Mouse (Mus musculus): ENCODE data around the gene Ptprf. TPM values are rescaled to one million over a fixed set of nuclear protein-coding genes. Genes with fewer than 3 reads are reported as not detected.

Ptprf gene
- polyA plus RNA-seq, 1 experiment from 2014 or later: 79.8 TPM

DNA sequence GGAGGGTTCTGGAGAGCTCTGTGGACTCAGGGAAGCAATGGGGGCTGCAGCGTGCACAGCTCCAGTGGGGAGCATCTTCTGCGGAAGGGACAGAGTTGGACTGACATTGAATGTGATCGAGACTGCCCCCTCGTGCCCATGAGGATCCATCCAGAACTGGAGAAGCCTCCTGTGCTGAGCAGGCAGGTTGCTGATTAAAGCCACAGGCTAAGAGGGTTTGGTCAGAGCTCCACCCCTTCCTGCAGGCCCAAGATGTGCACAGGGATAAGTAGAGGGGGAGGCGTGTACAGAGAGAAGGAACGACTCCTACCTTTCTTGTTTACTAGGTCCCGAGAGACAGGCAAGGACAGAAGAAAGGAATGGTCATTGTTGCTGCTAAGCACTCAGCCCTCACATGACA is 69.9 kb downstream of the Ptprf start:
- Histone ChIP-seq H3K36me3 (ENCODE audit: control insufficient read depth, insufficient read depth, low read length) (peaks cover 81% of the 10 kb centered on the region), H3K9ac (replicated peaks; ENCODE audit: low read depth, low read length) (no peak overlapping the region), H3K9me3 (ENCODE audit: control insufficient read depth, low read depth, low read length) (no peaks in the 10 kb centered on the region), H3K27ac (ENCODE audit: low read length) (no peak overlapping the region), H3K4me1 (ENCODE audit: control insufficient read depth, insufficient read depth, low read length) (no peaks in the 10 kb centered on the region), H3K4me3 (ENCODE audit: low read depth, low read length) (no peak overlapping the region), H3K27me3 (ENCODE audit: control insufficient read depth, insufficient read depth, low read length) (no peaks in the 10 kb centered on the region), H3K4me2 (replicated peaks; ENCODE audit: low read depth, low read length) (no peak overlapping the region)
- ATAC-seq (ENCODE audit: insufficient number of reproducible peaks, insufficient read depth, low FRiP score, low read depth): no peak
- 75% methylated on average over 7 of the region's 7 CpGs for WGBS

DNA sequence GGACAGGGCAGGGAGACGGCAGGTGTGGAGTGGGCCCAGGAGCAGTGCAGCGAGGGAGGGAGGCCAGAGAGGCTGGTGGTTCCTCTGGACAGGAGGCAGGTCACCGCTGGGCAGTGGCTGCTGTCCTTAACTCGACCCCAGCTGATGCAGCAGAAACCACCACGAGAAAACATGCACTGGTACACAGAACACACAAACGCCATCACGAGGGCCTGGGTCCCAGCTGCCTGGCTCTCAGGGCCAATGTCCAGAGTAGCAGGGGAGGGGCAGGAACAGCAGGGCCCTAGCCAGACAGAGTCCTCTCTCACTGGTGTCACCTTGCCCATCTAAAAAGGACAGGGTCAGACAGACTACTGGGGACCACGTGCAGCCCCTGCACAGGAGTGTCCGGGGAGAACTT is 70.4 kb downstream of the Ptprf start:
- ATAC-seq (ENCODE audit: insufficient number of reproducible peaks, insufficient read depth, low FRiP score, low read depth): no peak
- no peak overlapping the region for H3K4me3 ChIP-seq (ENCODE audit: low read depth, low read length)
- no peaks in the 10 kb centered on the region for H3K4me1 ChIP-seq (ENCODE audit: control insufficient read depth, insufficient read depth, low read length)
- H3K27ac ChIP-seq (ENCODE audit: low read length): no peak overlapping the region
- WGBS: 81% methylated on average over 9 of the region's 9 CpGs
- no peaks in the 10 kb centered on the region for H3K27me3 ChIP-seq (ENCODE audit: control insufficient read depth, insufficient read depth, low read length)
- peaks cover 81% of the 10 kb centered on the region for H3K36me3 ChIP-seq (ENCODE audit: control insufficient read depth, insufficient read depth, low read length)
- no peaks in the 10 kb centered on the region for H3K9me3 ChIP-seq (ENCODE audit: control insufficient read depth, low read depth, low read length)
- no peak overlapping the region for H3K9ac ChIP-seq (replicated peaks; ENCODE audit: low read depth, low read length)
- H3K4me2 ChIP-seq (replicated peaks; ENCODE audit: low read depth, low read length): no peak overlapping the region

DNA sequence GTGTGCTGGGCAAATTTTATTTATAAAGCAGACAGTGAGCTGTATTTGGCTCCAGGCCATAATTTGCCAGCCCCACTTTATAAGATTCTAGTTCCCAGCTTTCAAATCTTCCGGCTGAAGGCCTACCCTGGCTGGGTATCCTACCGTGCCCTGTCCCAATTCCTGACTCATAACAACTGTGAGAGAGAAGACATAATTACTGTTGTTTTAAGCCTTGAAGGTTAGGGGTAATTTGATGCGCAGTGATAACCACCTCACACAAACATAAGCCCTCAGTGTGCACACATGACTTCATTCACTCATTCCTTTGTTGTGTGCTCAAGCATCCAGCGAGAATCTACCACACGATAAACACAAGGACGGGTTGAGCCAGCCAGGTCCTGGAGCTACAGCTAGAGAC is 71.7 kb downstream of the Ptprf start:
- Histone ChIP-seq H3K27me3 (ENCODE audit: control insufficient read depth, insufficient read depth, low read length) (no peaks in the 10 kb centered on the region), H3K9ac (replicated peaks; ENCODE audit: low read depth, low read length) (no peak overlapping the region), H3K36me3 (ENCODE audit: control insufficient read depth, insufficient read depth, low read length) (peaks cover 82% of the 10 kb centered on the region), H3K9me3 (ENCODE audit: control insufficient read depth, low read depth, low read length) (no peaks in the 10 kb centered on the region), H3K4me1 (ENCODE audit: control insufficient read depth, insufficient read depth, low read length) (no peaks in the 10 kb centered on the region), H3K4me2 (replicated peaks; ENCODE audit: low read depth, low read length) (no peak overlapping the region), H3K27ac (ENCODE audit: low read length) (no peak overlapping the region), H3K4me3 (ENCODE audit: low read depth, low read length) (no peak overlapping the region)
- 80% methylated on average over 6 of the region's 6 CpGs for WGBS
- no peak for ATAC-seq (ENCODE audit: insufficient number of reproducible peaks, insufficient read depth, low FRiP score, low read depth)

DNA sequence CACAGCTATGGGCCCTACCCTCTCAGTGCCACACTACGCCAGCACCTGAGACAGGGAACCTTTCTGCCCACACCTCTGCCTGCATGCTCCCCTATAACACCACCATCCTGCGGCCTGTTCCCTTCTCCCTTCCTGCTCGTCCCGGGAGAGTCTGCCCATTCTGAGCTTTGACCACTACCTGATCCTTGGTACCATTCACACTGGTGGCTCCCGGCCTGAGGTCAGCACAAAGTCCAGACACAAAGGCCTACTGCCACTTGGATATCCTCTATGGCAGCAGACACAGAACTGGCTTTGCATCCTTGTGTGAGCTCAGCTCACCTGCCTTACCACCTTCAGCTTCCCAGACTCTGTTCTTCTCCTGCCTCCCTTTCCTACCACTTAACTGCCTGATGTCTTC is 72.7 kb downstream of the Ptprf start:
- Histone ChIP-seq H3K9ac (replicated peaks; ENCODE audit: low read depth, low read length) (no peak overlapping the region), H3K4me3 (ENCODE audit: low read depth, low read length) (no peak overlapping the region), H3K9me3 (ENCODE audit: control insufficient read depth, low read depth, low read length) (no peaks in the 10 kb centered on the region), H3K4me2 (replicated peaks; ENCODE audit: low read depth, low read length) (no peak overlapping the region), H3K36me3 (ENCODE audit: control insufficient read depth, insufficient read depth, low read length) (peaks cover 81% of the 10 kb centered on the region), H3K4me1 (ENCODE audit: control insufficient read depth, insufficient read depth, low read length) (no peaks in the 10 kb centered on the region), H3K27me3 (ENCODE audit: control insufficient read depth, insufficient read depth, low read length) (no peaks in the 10 kb centered on the region), H3K27ac (ENCODE audit: low read length) (no peak overlapping the region)
- WGBS: 90% methylated on average over 5 of the region's 5 CpGs
- ATAC-seq (ENCODE audit: insufficient number of reproducible peaks, insufficient read depth, low FRiP score, low read depth): no peak

DNA sequence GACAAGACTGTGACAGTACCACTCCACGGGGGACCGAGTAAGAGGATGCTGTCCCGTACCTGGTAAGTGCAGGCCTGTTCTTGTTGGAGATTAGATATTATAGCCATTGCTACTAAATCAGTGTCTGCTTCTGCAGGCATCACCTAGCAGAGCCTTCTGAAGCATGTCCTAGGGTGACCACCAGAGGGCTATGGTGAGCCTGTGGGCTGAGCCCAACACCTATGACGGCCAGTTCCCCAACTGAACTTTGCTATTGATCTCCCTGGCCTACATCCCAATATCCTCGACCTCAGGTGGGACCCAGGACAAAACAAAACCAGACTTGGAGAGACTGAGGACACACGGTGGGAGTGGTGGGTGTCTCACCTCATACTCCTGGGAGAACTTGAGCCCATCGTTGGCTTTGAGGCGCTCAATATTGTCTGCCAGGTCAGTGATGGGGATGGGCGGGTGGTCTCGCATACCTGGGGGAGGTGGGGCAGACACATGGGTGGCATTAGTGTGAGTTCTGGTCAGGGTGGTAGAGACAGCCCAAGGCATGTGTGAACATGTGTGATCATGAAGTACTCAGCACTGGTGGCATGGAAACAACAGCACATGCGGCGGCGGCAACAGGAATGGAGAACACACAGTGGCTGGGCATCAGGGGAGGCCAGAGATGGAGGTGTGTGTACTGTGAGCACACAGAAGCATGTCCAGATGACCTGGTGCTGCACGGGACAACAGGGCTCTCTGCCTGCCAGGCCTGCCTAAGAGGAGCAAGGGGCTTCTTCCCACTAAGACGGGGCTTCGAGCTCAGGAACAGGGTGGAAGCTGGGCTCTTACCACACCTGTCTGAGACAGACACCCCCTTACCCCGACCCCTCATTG is 74.2 kb downstream of the Ptprf start:
- Histone ChIP-seq H3K4me2 (replicated peaks; ENCODE audit: low read depth, low read length) (no peak overlapping the region), H3K27me3 (ENCODE audit: control insufficient read depth, insufficient read depth, low read length) (no peaks in the 10 kb centered on the region), H3K9me3 (ENCODE audit: control insufficient read depth, low read depth, low read length) (no peaks in the 10 kb centered on the region), H3K9ac (replicated peaks; ENCODE audit: low read depth, low read length) (no peak overlapping the region), H3K4me1 (ENCODE audit: control insufficient read depth, insufficient read depth, low read length) (no peaks in the 10 kb centered on the region), H3K36me3 (ENCODE audit: control insufficient read depth, insufficient read depth, low read length) (peaks cover 81% of the 10 kb centered on the region), H3K27ac (ENCODE audit: low read length) (no peak overlapping the region), H3K4me3 (ENCODE audit: low read depth, low read length) (no peak overlapping the region)
- 0 out of 2 replicates have a peak, but pooled peaks have one; percentile 14 for ATAC-seq (ENCODE audit: insufficient number of reproducible peaks, insufficient read depth, low FRiP score, low read depth)
- 79% methylated on average over 17 of the region's 17 CpGs for WGBS

DNA sequence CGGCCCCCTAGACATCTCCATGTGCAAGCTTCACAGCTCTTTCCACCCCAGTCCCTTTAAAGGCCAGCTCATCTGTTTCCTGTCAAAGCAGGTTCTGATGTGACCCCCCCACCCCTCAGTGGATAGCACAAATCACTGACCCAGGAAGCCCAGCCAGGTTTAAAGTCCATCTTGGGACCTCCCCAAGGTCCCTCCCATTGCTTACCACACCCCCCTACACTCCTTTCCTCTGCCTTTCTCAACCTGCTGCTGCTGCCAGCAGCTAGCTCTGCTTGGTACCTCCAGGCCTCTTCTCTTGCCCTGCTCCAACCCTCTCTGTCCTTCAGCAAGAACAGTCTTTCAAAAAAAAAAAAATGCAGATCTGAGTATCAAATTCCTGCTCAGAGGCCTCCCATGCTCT is 76.3 kb downstream of the Ptprf start:
- 100% methylated on average over 1 of the region's 1 CpGs for WGBS
- no peak overlapping the region for H3K9ac ChIP-seq (replicated peaks; ENCODE audit: low read depth, low read length)
- ATAC-seq (ENCODE audit: insufficient number of reproducible peaks, insufficient read depth, low FRiP score, low read depth): no peak
- H3K27me3 ChIP-seq (ENCODE audit: control insufficient read depth, insufficient read depth, low read length): no peaks in the 10 kb centered on the region
- H3K4me2 ChIP-seq (replicated peaks; ENCODE audit: low read depth, low read length): no peak overlapping the region
- no peak overlapping the region for H3K4me3 ChIP-seq (ENCODE audit: low read depth, low read length)
- H3K27ac ChIP-seq (ENCODE audit: low read length): no peak overlapping the region
- no peaks in the 10 kb centered on the region for H3K9me3 ChIP-seq (ENCODE audit: control insufficient read depth, low read depth, low read length)
- H3K4me1 ChIP-seq (ENCODE audit: control insufficient read depth, insufficient read depth, low read length): no peaks in the 10 kb centered on the region
- H3K36me3 ChIP-seq (ENCODE audit: control insufficient read depth, insufficient read depth, low read length): peaks cover 84% of the 10 kb centered on the region

DNA sequence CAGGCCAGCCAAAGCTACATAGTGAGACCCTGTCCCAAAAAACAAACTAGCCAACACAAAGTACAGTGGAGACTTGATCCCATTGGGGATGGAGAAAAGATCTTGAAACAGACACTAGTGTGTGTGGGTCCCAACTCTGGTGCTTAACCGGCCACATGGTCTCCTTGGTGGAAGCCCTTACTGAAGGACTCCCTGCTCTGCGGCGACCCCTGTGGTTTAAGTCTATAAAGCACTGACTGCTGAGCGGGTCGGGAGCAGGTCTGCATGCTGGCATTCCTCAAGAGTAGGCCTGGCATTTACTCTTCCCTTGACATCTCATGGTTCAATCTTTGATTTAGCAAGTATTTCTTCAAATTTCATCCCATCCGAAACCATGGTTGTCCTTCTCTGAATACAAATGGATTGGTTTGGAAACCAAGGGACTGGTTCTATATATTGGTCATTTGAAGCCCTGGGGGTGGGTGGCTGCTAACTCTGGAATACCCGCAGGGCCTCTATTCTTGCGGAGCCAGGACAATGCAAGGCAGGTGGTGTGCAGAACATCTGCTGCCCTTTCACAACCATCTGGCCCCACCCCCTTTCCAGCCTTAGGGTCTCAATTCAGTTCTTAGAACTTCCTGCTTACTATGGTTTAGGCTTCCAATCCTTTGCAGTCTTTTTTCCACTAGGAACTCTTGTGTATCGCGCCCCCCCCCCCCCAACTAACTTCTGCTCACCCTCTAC is 84.1 kb downstream of the Ptprf start:
- no peaks in the 10 kb centered on the region for H3K4me1 ChIP-seq (ENCODE audit: control insufficient read depth, insufficient read depth, low read length)
- no peak overlapping the region for H3K9ac ChIP-seq (replicated peaks; ENCODE audit: low read depth, low read length)
- 70% methylated on average over 10 of the region's 10 CpGs for WGBS
- H3K36me3 ChIP-seq (ENCODE audit: control insufficient read depth, insufficient read depth, low read length): peaks cover 38% of the 10 kb centered on the region
- no peaks in the 10 kb centered on the region for H3K27me3 ChIP-seq (ENCODE audit: control insufficient read depth, insufficient read depth, low read length)
- H3K9me3 ChIP-seq (ENCODE audit: control insufficient read depth, low read depth, low read length): no peaks in the 10 kb centered on the region
- no peak for ATAC-seq (ENCODE audit: insufficient number of reproducible peaks, insufficient read depth, low FRiP score, low read depth)
- no peak overlapping the region for H3K27ac ChIP-seq (ENCODE audit: low read length)
- no peak overlapping the region for H3K4me2 ChIP-seq (replicated peaks; ENCODE audit: low read depth, low read length)
- no peak overlapping the region for H3K4me3 ChIP-seq (ENCODE audit: low read depth, low read length)

DNA sequence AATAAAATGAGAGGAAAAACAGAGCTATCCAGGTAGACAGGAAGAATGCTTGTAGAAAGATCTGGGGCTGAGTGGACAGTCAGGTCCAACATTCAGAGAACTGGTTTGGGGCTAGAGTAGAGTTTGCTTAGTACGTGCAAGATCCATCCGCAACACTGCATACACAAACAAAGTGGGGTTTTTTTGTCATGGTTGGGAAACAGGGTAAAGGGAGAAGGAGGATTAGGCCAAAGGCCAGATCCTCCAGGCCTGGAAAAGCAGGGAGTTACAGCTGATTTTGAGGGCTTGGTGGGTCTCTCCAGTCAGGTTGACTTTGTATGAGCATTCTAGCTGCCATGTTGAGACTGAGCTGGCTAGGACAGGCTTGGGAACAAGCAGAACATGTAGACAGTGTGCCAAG is 85.3 kb downstream of the Ptprf start:
- no peak overlapping the region for H3K4me2 ChIP-seq (replicated peaks; ENCODE audit: low read depth, low read length)
- no peak overlapping the region for H3K4me3 ChIP-seq (ENCODE audit: low read depth, low read length)
- no peaks in the 10 kb centered on the region for H3K9me3 ChIP-seq (ENCODE audit: control insufficient read depth, low read depth, low read length)
- WGBS: 89% methylated on average over 2 of the region's 2 CpGs
- H3K27me3 ChIP-seq (ENCODE audit: control insufficient read depth, insufficient read depth, low read length): no peaks in the 10 kb centered on the region
- no peaks in the 10 kb centered on the region for H3K4me1 ChIP-seq (ENCODE audit: control insufficient read depth, insufficient read depth, low read length)
- no peak overlapping the region for H3K9ac ChIP-seq (replicated peaks; ENCODE audit: low read depth, low read length)
- no peak for ATAC-seq (ENCODE audit: insufficient number of reproducible peaks, insufficient read depth, low FRiP score, low read depth)
- H3K27ac ChIP-seq (ENCODE audit: low read length): no peak overlapping the region
- H3K36me3 ChIP-seq (ENCODE audit: control insufficient read depth, insufficient read depth, low read length): peaks cover 26% of the 10 kb centered on the region

Measured in stomach, embryonic 14.5 days (tissue).